Mouse (Mus musculus): ENCODE measurements at regions not wholly inside any gene's neighbourhood (a gene's known extent, or its start where the extent isn't known, plus 50 kb on each side); places are given as distances from the start of the nearest gene placed in this dataset.
"Not testable (repeated sequence)": the region's sequence is repeated elsewhere in the genome, so short reads cannot be mapped to it uniquely, and the experiment has no call there.

DNA sequence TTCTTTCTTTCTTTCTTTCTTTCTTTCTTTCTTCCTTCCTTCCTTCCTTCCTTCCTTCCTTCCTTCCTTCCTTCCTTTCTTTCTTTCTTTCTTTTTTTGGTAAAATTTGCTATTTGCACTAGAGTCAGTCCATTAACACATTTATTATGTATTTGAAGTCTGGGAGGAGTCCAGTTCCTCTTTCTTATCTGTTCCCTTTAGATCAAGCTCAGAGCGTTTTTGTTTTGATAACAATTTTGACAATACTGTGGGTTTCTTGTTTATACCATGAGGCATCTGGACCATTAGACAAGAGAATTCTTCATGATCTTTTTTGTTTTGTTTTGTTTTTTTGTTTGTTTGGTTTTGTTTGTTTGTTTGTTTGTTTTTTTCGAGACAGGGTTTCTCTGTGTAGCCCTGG lies 52.3 kb upstream of the Cttnbp2 start:
- not testable (repeated sequence) for DNase-seq (ENCODE audit: low read depth, low spot score)
- WGBS: 59% methylated on average over 2 of the region's 2 CpGs

DNA sequence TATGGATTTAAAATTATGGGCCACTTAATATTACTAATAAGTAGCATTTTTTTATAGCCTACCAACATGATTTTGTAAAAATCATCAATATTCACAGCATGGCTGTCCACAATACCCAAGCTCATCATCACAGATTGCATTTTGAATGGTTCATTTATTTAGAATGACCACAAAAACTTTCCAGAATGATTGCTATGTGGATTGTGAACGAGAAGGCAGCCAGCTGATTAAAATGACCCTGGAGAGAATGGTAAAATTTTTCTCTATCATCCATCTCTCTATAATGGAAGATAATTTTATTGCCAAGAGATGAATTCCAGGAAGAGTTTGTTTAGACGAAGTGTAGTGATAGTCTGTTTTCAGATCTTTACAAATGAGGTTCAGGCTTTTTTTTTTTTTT lies 54.6 kb upstream of the Cttnbp2 start:
- WGBS: 74% methylated on average over 2 of the region's 2 CpGs
- DNase-seq (ENCODE audit: low read depth, low spot score): no peak

DNA sequence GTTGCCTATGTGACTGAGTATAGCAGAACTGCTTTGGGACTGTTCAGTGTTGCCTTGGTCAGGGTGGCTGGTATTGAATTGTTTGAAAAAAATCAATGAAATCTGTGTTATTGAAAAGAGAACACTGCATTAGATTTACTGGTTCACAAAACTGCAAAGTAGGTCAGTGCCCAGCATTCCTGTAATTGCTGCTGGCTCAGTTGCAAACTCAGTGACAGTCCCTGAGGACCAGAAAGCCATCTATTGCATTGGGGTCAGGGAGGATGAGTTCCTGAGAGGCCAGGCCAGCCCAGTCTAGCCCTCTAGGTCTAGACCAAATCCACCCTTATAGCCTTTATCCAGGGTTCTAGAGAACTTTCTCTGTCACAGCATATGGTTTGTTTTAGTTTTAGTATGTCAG lies 63.9 kb upstream of the Cttnbp2 start:
- no peak for DNase-seq (ENCODE audit: low read depth, low spot score)

DNA sequence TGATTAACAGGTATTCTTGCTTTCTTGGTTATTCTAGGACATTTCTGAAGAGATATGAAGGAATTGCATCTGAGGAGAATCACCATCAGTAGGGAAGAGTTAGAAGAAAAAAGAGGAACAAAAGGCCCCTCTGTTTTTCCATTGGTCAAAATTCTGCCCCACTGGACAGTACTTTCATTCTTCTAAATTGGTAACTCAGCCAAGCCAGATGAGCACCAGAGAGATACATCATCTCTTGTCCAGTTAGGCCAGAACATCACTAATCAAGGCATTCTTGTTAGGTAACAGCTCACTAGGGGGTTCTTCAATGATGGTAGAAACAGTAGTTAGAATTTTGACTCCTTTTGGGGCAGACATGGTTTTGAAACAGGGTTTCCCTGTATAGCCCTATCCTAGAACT lies 74.8 kb upstream of the Cttnbp2 start:
- DNase-seq (ENCODE audit: low read depth, low spot score): no peak

DNA sequence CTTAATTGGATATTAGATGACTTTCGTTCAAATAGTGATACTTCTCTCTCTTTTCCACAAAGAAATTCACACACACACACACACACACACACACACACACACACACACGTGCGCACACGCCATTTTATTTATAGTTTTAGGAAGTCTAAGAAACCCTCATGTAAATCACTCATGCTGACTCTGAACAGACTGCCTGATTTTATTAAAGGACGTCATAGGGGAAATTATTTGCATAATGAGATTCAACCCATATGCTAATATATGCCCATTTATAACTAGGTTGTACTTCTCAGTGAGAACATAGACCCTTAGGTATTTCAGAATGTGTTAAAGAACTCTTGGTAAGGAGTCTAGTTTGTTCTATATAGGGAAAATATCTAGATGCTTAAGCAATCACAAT lies 82.0 kb upstream of the Cttnbp2 start:
- no peak for DNase-seq (ENCODE audit: low read depth, low spot score)
- 84% methylated on average over 5 of the region's 5 CpGs for WGBS

DNA sequence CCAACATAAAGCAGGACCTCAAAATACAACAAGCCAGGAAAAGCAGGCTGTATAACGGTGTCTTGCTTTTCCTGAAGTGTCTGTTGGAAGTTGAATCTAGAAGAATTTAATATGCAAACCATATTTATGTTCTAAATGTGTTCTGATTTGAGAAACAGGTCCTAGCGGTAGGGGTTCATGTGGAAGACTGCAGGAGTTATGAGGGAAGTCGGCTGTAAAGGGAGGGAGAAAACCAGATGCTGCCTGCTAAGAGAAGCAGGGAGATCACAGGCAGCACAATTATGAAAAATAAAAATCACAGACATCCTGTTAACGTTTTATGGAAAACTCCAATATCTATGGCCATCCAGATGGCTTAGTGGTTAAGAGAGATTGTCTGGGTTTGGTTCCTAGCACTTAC lies 85.0 kb upstream of the Cttnbp2 start:
- 70% methylated on average over 4 of the region's 4 CpGs for WGBS
- no peak for DNase-seq (ENCODE audit: low read depth, low spot score)

DNA sequence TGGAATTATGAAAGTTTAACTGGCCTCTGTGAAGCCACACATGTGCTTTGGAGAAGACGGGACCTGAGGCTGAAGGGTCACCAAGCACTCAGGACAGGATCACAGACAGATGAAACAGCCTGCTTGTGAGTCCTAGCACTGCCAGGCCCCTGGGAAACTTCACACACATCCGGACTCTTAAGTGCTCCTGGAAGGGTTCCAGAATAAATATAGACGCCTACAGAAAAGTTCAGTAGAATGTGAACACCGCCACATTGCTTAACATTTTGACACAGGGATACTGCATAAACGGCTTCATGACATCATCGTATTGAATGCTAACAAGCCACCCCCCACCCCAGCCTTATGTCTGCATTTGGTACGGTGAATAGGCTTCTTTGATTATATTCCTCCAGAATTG lies 87.3 kb upstream of the Cttnbp2 start:
- 9% methylated on average over 7 of the region's 7 CpGs for WGBS
- peak; percentile 1 for DNase-seq (ENCODE audit: low read depth, low spot score)

DNA sequence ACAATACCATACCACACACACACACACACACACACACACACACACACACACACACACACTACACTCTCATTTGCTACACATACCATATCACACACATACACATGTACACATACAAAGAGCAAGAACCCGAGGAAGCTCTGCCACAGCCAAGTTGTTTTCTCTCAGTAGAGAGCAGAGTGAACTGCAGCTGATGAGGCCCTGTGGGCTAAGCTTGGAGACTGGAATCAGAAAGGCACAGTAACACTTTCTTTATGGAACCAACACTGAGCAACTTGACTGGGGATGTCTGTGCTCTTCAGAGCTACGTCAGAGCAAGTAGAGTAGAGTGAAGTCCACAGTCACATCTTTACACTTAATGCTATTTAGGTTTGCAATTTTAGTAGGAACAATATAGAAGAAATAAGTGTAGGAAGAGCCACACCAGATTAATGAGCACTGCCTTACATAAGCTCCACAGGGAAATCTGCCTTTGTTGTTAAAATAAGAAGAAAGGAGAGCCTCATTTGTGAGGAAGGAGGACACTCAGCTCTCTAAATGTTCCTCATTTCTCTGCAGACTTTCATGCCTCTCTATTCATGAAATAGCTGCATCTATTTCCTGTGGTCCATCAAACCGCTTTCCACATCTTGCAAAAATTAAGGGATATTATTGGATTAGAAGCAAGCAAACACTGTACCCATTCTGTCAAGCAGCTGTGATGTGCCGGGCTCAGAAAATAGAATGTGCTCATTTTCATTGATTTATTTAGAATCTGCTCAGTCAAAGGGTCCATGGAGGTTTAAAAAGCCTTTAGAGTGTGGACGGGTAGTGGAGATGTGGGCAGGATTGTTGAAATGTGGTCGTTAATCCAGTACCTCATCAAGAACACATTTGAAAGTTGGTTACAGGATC lies 107.0 kb upstream of the Cttnbp2 start:
- no peak for DNase-seq (ENCODE audit: low read depth, low spot score)
- WGBS: 86% methylated on average over 6 of the region's 6 CpGs

DNA sequence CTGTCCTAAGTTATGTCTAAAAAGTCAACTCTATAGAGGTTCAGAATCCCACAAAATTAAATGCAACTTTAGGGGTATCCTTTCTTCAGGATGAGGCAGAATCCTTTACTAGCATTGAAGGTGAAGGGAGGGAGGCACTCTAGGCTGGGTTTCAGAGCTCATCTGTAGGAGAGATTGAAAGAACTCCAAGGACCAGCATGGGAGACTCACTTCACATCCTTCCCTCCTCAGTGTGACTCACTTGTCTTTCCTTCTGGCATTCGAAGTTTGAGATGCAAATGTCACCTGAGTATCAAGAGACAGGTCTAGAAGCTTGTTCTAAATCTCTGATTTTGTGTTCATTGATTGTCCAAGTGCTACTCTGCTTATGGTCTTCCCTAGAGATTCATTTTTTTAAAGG lies 113.9 kb upstream of the Cttnbp2 start:
- DNase-seq (ENCODE audit: low read depth, low spot score): no peak
- 52% methylated on average over 1 of the region's 1 CpGs for WGBS

DNA sequence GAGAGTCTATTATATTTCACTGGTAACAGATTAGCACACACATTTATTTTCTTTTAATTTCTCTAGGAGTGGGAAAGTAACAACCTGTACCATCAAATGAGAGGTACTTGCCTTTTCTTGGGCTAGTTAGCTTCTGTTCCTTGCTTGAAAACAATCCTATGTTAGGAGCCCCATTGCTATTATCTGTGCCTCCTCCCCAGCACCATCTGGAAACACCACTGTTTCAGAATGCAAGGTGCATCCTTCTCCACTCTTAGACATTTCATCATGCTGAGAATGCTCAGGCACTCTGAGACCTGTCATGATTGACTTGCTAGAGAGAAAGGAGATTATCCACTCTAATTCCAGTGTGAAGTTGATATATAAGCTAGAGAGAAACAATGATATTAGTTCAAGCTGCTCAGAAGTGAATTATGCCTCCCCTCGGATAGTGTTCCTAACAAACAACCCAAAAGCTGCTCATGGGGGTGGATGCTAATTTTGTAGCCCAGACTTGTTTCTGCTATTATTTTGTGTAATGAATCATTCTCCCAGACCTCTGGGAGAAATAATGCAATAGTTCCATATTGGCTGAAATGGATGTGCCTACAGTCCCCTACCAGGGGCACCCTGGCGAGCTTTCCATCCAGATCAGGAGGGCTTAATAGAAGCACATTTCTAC lies 119.0 kb upstream of the Cttnbp2 start:
- 87% methylated on average over 2 of the region's 2 CpGs for WGBS
- no peak for DNase-seq (ENCODE audit: low read depth, low spot score)

DNA sequence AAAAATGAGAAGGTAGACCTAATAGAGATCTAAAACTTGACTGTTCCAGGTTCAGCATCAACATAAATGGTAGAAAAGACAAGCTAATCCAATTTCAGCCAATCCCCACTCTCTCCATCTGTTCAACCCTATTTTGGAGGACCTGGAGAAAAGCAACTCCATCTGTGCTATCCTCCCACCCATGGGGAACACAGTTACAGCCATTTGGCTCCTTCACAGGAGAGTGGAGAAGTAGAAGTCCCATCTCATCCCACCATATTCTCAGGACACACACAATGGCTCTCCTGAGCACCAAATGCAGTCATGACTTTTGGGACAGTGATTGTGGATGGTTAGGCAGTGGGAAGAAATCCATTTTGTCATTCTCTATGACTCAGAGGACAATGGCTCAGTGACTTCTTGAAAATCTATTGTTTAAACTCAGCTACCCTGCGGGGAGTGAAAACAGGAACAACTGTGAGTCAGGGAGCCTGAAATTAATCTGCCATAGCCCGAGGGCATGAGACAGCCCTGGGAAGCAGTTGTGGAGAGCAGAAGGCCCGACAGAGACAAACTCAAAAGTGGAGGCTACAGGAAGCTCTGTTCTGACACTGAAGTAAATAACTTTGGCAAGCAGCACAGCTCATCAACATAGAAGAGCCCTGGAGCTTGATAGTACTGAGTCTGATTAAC lies 125.2 kb upstream of the Cttnbp2 start:
- 63% methylated on average over 3 of the region's 3 CpGs for WGBS
- DNase-seq (ENCODE audit: low read depth, low spot score): no peak

DNA sequence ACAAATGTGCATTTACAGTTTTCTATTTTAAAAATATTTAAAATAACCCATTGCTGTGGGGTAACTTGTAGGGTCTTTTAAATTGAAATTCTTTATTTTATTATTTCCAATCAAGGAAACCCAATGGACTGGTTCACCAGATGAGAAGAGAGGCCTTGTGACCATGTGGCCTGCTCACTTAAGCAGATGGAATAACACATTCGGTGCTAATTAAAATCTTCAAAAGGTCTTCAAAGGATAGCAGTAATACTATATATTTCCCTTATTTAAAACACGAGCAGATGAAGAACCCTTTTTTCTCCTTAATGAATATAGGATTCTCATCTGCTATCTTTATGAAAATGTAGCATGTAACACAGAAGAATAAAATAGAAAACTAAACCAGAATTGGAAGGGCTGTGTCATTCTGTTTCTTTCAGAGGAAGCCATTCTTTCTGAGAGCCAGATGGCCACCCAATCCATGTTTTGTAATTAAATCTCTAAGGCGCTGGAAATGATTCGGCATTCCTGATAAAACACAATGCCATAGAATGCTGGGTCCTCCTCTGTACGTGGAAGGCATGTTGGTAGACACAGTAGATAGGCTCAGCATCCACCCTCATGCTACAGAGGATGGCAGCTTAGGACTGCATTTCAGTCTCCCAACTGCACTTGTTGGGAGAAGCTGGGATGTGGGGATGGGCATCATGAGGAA lies 134.4 kb upstream of the Cttnbp2 start:
- no peak for DNase-seq (ENCODE audit: low read depth, low spot score)
- 86% methylated on average over 5 of the region's 5 CpGs for WGBS

DNA sequence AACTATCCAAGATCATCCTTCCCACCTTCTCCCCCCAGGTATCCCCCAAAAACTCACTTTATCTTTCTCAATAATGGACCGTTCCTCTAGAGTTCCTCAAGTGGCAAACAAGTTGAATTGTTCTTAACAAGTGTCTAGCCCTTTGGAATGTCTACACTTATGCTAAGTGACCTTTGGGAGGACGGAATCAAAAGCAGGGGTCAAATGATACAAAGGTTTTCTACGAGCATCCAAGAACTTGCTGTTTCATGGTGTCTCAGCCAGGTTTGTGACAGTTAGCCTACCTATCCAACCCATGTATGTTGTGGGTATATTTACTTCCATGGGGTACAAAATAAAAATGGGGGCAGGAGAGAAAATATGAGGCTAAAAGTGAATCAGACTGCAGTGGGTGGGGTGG lies 136.7 kb upstream of the Cttnbp2 start:
- WGBS: 93% methylated on average over 3 of the region's 3 CpGs
- no peak for DNase-seq (ENCODE audit: low read depth, low spot score)

DNA sequence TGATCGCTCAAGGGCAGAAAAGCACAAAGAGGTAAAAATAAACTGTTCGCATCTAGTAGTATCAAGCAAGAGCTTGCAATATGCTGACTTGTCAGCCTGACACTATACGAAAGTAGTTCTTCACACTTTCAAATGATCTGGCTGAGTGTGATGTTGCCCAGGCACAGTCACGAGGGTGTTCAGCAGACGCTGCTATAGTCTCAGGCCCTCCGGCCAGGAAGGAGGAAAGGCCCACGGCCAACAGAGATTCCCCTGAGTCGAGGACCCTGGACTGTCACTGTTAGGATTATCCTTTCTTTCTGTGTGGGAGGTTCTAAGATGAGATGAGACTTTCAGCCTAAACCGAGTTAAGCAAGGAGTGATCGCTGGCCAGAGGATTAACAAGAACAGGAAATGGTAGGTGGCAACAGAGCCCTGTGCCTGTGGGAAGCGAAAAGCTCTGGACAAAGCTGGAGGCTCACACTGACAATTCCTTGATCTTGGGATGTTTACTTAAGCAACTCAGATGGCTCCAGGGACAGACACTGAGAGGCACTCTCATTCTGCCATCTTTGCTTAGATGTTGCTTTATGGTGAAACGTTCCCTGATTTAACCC lies 137.5 kb upstream of the Cttnbp2 start:
- WGBS: 65% methylated on average over 12 of the region's 12 CpGs

DNA sequence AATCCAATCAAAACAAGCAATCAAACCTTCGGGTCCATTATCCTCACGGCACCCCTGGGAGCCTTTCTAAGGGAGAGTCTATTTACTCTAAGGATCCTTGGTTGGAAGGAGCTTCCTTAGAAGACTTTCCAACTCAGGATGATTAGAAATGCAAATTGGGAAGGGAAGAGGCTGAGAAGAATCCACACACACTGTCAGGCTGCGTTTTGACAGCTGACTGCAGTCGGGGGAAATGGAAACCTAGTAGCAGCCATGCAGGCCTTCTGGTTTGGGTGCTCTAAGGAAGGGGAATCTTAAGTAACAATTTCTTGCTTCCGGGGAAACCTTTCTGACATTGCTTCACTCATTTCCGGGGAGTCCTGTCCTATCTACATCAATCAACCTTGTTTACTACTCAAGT lies 139.6 kb upstream of the Cttnbp2 start:
- no peak for DNase-seq (ENCODE audit: low read depth, low spot score)
- 63% methylated on average over 6 of the region's 6 CpGs for WGBS

More for the DNA sequence above, 137.5 kb upstream of the Cttnbp2 start:
- DNase-seq (ENCODE audit: low read depth, low spot score): no peak

DNA sequence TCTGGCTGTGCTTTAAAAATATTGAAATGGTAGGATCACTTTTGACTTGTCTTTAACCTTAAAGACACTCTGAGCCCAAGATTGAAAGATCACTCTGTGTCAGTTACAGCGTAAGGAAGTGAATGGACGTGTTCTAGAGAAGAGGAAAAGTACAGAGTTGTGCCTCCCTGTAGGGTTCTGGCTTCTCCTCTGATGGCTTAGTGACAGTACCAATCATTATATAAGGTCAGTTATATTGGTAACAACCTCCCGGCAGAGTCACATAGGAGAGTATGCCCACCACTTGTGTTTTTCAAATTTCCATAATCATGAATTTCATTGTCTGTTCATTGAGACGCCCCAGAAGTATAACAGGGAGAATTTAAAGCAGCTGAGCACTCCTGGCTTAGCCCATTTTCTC lies 141.6 kb upstream of the Cttnbp2 start:
- WGBS: 85% methylated on average over 4 of the region's 4 CpGs
- no peak for DNase-seq (ENCODE audit: low read depth, low spot score)

DNA sequence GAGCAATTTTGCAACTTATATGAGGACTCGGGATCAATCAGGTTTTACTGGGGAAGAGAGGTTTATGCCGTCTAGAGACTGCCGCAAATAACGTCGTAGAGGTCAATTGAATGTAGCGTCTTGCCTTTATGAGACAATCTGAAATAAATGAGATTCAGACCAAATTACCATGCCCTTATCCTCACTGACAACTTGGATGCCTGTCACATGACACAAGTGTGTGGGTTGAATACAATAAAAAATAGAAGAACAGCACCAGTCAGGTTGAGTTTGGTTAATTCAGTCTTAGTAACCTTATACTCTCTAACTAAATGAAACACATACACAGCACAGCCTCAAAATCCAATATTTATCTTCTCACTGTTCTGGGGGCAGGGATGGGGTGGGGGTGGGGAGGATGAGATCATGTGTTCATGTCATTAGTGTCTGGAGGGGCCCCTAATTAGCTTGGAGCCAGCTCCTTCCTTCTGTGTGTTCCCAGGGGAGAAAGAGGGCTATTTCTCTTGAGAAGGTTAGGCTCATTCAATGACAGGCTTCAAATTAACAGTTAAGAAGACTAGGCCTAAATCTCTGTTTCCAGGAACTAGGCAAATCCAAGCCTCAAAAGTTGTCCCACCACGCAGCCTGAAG lies 142.2 kb upstream of the Cttnbp2 start:
- DNase-seq (ENCODE audit: low read depth, low spot score): no peak
- WGBS: 70% methylated on average over 7 of the region's 7 CpGs

DNA sequence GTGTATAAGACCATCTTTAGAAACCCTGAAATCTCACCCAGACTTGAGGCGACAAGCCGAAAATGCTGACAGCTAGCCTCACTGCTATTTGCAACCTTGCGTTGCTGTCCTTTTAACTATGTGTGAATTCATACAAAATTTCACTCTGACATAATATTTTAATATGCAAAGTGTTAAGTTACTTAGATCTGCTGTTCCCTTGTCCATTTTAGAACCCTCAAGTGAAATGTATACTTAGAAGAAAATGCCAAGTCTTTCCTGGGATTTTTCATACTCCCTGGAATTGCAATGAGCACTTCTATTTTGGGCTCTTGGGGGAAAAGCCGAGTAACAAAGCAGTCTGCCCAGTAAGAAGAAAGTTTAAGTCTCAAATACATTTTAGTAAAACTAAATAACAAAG lies 150.0 kb upstream of the Cttnbp2 start:
- 88% methylated on average over 4 of the region's 4 CpGs for WGBS
- DNase-seq (ENCODE audit: low read depth, low spot score): no peak

DNA sequence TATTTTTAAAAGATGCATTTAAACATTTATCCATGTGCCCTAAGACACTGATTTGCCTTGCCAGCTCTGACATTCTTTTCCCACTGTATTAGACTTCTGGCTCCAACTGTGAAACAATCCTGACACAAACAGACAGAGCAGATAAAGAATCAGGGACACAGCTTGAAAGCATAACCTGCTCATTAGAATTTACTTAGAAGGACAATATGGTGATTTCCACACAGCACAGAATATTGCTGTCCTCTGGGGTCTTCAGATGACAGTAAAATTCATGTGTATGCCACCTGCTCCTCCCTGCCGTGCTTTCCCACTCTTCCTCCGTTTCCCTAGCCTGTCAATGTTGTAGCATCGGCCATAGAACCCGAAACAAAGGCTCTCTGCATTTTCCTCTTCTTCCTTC lies 151.3 kb upstream of the Cttnbp2 start:
- DNase-seq (ENCODE audit: low read depth, low spot score): no peak
- 80% methylated on average over 4 of the region's 4 CpGs for WGBS

DNA sequence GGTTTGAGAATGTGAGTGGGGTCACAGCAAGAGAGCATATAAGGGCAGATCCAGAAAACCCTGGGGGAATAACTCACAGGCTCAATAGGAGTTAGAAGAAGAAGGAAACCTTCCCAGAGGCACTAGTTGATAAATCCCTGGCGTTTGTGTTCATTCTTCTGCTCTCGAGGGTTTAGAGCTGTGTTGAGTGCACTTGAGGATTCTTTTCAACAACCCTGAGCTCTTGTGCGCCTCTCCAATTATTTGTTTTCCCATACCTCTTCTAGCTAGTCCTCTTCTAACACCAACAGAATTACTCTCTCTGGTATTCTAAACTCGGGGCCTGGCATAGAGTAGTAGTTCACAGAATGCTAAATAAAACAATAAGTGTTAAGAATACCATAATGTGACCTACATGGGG lies 151.9 kb upstream of the Cttnbp2 start:
- no peak for DNase-seq (ENCODE audit: low read depth, low spot score)

More for the DNA sequence above, 151.9 kb upstream of the Cttnbp2 start:
- 65% methylated on average over 4 of the region's 4 CpGs for WGBS

Measured in large intestine, adult 2 months (tissue).